Mouse (Mus musculus) urinary bladder, postnatal 10 days (tissue): ENCODE measurements around the gene Map3k10.

ENCODE experiments used
- DNase-seq: peaks from one replicate; pipeline ENCODE4 v3.0.0; 2022; ENCODE audit warnings: low spot score

Map3k10 gene

DNA sequence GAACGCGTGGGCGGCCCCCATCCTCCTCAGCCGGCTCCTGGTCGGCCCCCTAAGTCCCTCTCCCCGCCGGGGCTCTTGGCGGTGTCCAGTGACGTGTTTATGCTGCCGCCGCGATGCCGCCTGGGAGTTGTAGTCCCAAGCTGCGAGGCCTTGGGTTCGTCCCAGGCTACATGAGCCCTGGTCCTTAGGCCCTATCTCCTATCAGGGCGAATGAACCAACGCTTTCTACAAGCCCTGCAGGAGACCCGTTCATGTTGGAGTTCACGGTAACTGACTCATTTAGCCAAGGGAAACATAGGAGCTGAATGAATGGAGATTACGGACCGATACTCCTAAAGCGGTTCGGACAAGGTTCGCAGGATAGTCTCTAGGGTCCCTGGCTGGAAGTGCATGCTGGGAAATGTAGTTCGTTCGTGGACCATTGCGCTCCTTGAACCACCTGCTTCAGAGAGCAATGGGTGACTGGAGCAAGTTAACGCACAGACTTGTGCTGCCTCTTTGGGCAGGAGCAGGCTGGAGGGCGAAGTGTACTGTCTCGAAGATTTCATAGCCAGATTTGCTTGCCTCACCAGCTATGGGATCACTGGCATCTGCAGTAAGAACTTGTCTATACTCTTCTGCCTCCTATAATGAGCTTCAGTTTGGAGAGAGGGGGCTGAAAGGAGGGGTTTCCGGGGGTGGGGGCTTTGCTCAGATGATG lies at the start of gene Map3k10:
Gene Map3k10, minus strand, starts transcription at position 77 of the 700 bp plus-strand sequence.
- DNase-seq, result peak; percentile 78

DNA sequence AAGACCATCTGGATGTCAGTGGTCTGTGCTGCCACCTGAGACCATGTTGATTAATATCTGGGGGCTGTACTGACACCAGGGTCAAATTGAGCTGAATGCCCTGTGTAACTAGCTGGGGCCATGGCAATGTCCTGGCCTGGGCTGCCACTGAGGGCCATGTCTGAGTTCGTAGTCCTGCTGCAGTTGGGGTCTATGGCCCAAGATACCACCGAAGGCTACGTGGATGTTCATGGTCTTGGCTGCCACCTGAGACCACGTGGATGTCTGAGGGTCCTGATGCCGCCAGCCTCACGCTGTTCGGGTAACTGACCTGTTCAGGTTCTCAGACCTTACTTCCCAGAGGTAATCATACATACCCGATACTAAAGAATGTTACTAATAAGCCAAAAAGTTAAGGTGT lies 47.6 kb upstream of the Map3k10 start:
- no peak for DNase-seq

DNA sequence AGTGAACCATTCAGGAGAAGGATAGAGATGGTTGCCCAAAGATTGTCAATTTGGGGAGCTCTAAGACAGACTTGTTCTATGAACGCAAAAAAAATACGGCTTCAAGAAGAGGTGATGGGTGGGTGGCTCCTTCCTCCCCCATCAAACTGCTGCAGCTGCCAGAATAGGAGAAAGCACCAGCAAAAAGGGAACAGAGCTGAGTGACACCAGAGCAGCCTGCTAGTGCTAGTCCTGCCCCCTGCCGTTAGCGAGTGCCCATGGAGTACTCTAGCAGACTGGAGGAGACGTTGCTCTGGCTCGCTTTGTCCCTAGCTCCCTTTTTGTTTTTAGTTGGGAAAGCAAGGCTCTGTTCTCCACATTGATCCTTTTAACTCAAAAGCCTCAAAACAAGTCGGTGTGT lies 36.0 kb upstream of the Map3k10 start:
- DNase-seq, result no peak

DNA sequence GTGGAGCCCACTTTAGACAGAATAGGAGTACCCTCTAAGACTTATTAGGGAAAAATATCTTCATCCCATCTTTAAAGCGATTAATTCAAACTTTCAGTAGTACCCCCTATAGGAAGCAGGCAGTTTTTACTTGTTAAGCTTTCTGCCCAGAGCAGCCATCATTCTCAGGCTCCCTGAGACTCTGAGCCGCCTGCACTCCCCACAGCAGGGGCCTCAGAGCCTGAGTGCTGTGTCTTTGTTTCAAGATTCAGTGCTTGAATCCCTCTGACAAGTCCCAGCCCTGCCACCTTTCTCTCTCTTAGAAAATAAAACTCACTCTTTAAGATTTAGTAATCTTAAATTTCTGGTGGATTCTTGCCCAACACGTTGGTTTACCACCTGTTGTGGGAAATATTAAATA lies 22.3 kb upstream of the Map3k10 start:
- no peak for DNase-seq

DNA sequence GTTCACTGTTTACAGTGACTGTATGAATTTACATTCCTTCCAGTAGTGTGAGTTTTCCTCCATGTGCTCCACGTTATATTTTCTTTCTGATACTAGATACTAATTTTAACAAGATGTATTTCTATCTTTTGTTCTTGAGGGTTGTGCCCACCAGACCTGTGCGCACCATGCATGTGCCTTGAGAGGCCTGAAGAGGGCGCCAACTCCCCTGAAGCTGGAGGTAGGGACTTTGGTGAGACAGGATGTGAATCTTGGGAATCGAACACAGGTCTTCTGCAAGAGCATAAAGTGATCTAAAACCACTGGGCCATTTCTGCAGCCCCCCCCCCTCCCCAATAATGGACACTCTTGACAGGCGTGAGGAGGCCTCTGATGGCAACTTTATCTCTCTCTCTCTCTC lies 16.7 kb upstream of the Map3k10 start:
- DNase-seq, result no peak

DNA sequence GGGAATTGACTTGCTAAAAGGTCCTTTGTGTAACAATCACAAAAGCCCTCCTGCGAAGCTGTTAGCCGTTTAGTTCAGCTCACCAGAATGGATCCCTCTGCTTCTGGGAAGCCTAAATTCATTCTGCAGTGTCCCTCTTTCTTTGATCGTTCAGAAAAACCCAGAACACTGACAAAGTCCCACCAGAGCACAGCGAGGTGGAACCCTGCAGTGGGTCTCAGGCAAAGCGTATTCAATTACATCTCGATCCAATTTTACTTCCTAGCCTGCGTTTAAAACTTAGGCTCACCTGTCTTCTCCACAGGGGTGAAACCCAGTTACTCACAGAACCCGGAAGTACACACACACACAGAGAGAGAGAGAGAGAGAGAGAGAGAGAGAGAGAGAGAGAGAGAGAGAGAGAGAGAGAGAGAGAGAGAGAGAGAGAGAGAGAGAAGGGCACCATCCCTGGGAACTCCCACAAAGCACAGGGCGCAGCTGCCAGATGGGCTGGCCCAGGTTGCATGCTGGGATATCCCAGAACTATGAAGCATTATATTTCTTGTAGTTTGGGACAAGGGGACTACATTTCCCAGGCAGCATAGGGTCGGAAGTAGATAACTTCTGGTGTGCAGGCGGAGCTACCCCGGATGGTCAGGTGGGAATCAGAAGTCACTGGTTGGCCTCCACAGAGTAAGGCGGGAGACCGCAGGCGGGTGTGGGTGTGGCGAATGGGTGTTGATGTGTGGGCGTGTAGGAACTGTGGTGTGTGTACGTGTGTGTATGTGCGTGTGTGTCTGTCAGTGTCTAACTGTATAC lies 14.6 kb upstream of the Map3k10 start, which contains the start of gene Zfp607b:
Gene Zfp607b, plus strand, starts transcription at position 526 of the 798 bp plus-strand sequence.
- peak; percentile 46 for DNase-seq

DNA sequence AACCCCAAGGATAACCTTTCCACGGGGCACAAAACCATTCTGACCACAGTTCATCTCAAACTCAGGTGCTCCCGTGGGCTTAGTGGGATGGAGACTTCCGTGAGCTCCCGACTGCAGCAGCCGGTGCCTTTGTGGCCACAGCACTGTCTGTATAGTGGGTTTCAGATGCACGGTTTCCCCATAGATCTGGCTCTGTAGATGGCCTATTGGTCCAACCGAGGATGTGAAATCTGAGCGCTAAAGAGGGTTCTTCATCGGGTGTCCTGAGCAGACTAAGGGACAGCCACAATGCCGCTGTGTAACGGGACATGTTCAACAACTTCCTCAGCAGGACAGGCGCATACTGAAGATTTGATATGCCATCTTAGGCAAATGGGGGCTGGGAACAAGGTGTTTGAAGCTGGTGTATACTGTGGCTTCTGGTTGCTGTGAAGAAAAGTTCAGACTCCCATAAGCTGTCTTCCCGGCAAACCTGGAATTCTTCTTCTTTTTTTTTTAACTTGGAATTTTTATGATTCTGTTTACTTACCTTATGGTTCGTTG lies 13.9 kb upstream of the Map3k10 start:
- DNase-seq, result no peak

DNA sequence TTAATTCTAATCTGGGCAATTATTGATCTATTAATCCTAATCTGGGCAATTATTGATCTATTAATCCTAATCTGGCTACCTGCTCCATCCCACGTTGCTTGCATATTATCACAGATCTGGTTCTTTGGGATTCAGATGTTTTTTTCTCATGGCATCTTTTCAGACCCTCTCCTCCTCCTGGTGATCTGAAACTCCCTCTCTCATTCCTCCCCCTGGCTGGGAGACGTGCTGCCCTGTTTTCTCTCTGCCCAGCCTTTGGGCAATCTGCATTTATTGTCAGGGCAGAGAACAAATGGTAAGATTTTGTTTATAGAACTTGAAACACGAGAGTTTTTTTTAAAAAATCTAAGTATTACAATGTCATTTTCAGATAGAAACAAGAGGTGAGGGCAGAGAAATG lies 13.4 kb upstream of the Map3k10 start:
- DNase-seq, result no peak

DNA sequence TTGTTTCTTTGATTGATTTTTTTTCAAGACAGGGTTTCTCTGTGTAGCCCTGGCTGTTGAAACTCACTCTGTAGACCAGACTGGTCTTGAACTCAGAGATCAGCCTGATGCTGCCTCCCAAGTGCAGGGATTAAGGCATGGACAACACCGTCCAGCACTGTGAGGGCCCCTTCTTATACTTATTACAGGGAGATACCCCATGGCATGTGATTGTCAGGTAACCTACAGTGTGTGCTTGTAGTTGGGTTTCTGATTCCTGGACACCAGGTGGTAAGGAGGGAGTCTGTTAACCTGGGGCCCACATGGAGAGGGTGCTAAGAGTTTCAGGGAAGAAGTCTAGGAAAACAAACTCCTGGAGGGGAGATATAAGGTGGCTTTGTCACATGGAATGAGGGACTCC lies 12.6 kb upstream of the Map3k10 start:
- DNase-seq, result no peak

DNA sequence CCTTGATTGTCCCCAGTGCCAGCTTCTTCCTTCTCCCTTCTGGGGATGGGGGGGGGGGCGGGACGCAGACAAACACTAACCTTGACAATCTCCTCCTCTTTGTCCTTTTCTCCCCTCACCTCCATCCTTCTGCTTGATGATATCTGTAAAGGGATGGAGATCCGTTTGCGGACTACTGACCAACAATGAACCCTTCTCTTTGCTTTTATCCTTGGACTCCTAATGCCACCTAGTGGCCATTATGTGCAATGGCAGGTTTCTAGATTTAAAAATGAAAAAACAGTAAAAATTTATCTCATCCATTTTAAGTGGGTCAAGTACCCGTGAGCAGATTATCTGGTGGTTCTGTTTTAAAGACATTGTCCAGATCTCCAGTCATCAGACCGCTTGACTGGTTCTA lies 11.3 kb upstream of the Map3k10 start:
- DNase-seq, result no peak

DNA sequence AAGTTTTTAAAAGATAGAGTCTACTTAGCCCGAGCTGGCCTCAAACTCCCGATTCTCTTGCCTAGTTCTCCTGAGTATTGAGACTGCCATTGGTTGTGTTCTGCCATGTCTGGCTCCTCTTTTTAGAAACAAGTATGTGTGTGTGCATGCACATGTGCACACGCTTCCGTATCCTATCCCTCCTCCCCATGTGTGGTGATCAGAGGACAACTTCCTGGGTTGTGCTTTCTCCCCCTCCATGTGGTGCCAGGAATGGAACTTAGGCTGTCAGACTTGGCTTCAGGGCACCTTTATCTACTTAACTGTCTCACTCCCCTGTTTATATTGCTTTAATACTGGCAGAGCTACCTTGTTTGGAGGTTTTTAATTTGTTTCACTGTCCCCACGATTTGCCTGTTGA lies 10.8 kb upstream of the Map3k10 start:
- DNase-seq, result no peak

DNA sequence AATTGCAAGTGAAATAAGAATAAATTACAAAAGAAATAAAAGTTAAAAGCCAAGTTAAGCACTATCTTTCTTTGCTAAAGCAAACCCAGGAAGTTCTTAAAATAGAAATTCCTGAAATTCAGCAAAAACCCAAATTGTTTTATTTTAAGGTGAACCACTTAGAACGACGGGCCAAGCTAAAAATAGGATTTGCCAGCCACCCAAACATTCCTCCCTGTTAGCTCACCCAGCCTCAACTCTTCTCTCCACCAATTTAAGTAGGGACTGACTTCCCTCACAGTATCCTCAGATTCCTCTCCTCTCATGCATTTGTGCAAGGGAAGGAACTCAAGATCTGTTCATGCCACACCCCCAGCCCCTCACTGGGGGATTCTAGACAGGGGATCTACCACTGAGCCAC lies 8.8 kb upstream of the Map3k10 start:
- no peak for DNase-seq

DNA sequence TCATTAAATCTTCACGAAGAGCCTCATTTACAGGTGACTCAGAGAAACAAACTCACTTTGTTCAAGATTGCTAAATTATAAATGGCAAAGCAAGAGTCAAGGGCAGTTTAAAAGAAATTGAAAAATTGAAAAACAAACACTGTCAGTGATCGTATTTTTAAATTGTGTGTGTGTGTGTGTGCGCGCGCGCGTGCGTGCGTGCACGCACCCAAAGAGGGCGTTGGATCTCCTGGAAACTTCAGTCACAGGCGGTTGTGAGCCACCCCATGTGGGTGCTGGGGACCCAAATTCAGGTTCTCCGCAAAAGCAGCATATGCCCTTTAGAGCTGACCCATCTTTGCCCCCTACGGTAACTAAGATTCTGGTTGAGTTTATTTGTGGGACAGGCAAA lies 819 bp upstream of the Map3k10 start:
- DNase-seq, result no peak

DNA sequence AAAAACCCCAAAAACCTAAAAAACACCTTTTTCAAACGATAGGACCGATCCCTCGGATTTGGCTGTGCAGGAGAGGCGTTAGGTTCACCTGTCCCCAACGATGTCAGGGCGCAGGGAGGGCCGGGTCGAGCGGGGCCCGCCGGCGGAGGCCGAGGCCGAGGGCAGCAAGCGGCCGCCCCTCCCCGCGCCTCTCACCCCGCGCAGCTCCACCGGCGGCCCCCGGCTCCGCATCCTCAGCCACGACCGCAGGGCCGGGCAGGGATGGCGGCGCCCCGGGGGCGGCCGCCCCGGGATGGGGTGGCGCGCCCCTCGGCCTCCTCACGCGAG lies 240 bp downstream of the Map3k10 start:
- DNase-seq, result no peak

DNA sequence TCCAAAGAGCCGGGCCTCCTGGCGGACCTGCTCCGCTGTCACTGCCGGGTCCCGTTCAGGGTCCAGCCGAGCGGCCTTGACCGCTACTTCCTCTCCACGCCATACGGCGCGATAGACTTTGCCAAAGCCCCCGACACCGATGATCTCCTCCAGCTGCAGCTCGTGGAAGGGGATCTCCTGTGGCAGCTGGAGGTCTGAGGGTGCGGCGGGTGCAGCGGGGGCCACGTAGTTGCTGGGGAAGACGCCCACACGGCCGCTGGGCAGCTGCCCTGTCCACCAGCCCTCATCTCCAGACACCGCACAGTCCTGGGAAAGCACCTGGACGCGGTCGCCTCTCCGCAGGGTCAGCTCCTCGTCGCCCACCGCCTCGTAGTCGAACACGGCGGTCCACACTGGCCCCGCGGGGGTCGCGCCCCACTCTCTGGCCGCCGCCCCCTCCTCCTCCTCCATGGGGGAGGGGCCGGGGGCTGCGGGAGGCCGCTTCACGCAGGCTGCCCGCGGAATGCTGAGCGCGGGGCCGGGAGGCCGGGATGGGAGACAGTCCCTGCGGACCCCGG lies 745 bp downstream of the Map3k10 start:
- DNase-seq, result no peak

DNA sequence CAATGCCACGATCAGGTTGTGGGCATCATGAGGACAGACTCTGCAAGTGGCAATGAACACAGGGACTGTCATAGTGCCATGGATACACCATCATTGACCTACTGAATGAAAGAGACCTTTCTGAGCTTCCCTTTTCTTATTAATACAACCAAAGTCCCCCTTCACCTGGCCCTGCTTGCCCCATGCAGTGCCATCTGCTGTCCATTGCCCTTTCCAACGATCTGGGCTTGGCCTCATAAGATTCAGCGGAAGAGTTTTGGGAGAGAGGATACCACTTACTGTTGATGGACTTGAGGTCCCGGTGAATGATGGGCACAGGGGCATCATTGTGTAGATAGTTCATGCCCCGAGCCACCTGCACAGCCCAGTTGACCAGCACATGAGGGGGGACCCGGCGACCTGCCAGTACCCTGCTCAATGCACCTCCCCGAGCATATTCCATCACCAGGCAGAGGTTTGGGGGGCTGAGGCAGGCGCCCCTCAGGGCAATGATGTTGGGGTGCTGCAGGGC lies 1.3 kb downstream of the Map3k10 start:
- no peak for DNase-seq

DNA sequence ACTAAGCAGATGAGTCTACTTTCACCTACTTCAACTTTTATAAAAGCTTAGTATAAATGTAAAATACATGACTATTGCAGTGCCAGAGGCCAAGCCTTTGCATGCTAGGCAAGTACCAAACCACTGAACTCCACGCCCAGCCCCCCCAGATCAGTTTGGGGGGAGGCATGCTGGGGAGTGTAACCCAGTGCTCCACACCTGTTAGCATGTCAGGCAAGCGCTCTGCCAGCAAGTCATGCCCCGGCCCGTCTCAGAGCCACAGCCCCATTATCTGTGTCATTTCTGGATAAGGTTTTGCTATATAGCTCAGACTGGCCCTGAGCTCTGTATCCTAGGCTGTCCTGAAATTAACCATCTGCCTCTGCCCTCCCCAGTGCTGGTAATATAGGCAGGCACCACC lies 12.4 kb downstream of the Map3k10 start:
- DNase-seq, result no peak

DNA sequence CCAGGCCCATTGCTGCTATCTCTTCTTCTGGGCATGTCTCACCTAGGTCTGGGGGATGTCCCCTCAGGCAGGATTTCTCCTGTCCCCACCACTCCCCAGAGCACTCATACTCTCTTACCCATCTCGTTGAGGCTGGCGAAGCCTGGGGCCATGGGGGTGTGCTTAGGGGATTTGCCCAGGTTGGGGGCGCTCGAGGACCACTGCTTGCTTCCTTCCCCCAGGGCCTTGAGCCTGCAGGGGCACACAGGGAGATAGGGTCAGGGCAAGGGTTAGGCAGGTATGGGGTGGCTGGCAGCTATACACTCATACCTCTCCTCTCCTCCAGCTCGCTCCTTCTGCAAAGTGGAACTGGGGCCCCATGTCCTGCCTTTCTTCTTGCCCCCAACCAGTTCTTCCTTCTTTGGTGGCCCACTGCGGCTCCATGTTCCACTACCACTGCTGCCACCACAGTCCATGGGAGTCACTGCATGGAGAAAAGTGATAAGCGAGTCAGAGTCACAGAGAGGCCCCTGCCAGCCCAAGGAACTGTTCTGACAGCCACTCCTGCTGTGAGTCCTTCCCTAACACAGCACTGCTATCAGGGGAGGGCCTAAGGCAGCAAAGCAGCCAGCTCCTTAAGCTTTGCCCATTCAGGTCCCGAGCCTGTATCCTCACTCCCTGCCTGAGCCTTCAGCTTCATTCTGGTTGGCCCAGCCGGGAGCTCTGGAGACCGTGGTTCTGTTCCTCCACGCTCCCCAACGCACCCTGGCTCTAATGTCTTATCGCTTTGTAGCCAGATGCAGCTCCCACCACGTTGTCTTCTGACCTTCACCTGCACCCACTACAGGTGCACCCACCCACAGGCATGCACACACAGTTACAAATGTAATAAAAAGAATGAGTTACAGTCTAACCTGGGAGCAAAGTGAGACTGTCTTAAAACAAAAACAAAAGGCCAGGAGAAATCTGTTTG lies 15.4 kb downstream of the Map3k10 start:
- no peak for DNase-seq

DNA sequence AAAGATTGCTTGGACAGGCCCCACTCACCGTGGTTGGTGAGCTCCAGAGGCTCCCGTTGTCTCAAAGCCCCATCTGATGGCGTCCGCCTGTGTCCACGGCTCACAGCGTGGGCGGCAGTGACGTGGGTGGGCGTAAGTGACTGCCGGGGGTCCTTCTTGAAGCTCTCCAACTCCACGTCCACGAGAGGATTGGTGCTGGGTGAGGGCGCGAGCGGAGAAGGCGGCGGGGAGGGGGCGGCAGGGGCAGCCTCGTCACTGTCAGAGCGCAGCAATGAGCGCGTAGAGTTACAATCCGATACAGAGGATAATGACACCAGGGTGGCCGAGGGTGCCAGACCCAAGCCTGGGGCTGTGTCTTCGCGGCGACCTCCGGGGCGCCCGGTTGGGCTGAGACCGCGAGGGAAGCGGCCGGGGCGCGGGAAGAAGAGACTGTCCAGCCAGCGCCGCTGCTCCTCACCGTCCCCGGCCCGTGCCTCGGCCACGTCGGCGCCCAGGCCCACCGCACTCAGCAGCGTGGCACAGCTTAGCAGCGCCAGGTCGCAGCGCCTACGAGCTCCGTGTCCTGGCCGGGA lies 16.5 kb downstream of the Map3k10 start:
- no peak for DNase-seq

DNA sequence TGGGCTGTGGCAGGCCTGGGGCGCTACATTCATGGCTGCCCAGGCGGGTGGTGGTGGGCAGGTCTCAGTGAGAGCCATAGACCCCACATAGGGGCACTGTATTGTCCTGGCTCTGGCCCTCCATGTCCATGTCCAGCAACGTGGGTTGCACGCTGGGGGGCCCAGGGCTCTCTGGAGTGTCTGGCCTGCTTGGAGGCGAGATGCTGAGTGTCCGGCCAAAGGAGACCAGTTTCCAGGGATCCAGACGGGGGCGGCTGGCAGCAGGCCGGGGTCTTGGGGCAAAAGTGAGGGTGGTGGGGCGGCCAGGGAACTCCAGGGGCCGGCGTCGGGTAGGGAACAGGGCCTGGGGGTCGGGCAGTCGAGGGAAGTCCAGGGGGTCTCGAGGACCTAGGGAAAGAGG lies 17.8 kb downstream of the Map3k10 start:
- DNase-seq, result no peak

DNA sequence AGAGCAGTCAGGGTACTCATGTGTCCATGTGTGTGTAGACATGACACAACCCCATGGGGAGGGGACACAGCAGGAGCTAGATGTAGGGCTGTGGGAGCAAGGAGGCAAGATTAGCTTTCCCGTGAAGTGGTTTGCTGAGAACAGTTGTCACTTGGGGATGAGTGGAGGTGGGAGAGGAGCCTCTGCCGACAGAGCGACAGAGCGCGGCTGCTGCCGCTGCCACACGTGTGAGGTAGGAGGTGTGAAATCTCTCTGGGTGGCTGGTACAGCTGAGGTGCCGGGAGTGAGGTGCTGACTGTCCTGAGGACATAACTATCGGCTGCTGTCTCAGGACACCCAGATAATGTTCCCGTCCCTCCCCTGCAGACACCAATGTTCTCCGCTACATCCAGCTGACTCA lies 18.9 kb downstream of the Map3k10 start:
- no peak for DNase-seq
